Mouse (Mus musculus) olfactory bulb, adult 2 months (tissue): ENCODE data around the gene Gm28048. TPM values are rescaled to one million over a fixed set of nuclear protein-coding genes. Genes with fewer than 3 reads are reported as not detected.

Source experiments
- H3K27ac ChIP-seq: fragments of 200-500 bp; 2 replicates; pipeline ENCODE4 v1.5.1; 2012; ENCODE audit warnings: low read depth, low read length; ENCODE audit not compliant: insufficient read depth
- H3K4me1 ChIP-seq: fragments of 200-500 bp; 2 replicates; pipeline ENCODE4 v1.6.1; 2012; ENCODE audit warnings: low read length; ENCODE audit not compliant: control insufficient read depth, insufficient read depth
- H3K4me3 ChIP-seq: fragments of 200-500 bp; 2 replicates; pipeline ENCODE4 v1.5.1; 2012; ENCODE audit warnings: mild to moderate bottlenecking, low read depth, low read length, moderate library complexity; ENCODE audit not compliant: insufficient read depth
- CTCF ChIP-seq: fragments of 200-500 bp; IDR thresholded peaks from 2 replicates; pipeline ENCODE4 v1.5.1; 2012; ENCODE audit warnings: low read depth, mild to moderate bottlenecking, low read length, moderate library complexity; ENCODE audit not compliant: insufficient read depth
- POLR2A ChIP-seq: fragments of 200-500 bp; IDR thresholded peaks from 2 replicates; pipeline ENCODE4 v1.6.1; 2012; ENCODE audit warnings: mild to moderate bottlenecking, low read depth, low read length, moderate library complexity; ENCODE audit not compliant: insufficient read depth
- WGBS: fragments of 180-500 bp; shearing (Covaris S2); methylation state at CpG from one replicate; pipeline ENCODE4 v1.1.7; 2018; 5-methylcytosine and 5-hydroxymethylcytosine counted together
- polyA plus RNA-seq: library from polyadenylated mRNA; stranded (reverse); fragments of >200 nt; gene quantifications from 2 replicates; pipeline ENCODE4 v1.2.4, GENCODE M21; 2012; ENCODE audit warnings: low replicate concordance; ENCODE audit not compliant: missing spikeins, insufficient read depth, insufficient read length

Gm28048 gene
- polyA plus RNA-seq, 1 experiment = not detected

GRCm38 (mm10) chr11:22808040-22808439 lies 173.8 kb downstream of the Gm28048 start:
- TF ChIP-seq POLR2A (no peak), CTCF (no peak)
- Histone ChIP-seq H3K4me1 (no peaks in the 10 kb centered on the region), H3K27ac (no peak overlapping the region), H3K4me3 (no peak overlapping the region)

GRCm38 (mm10) chr11:22805171-22805570 lies 176.7 kb downstream of the Gm28048 start:
- Histone ChIP-seq H3K27ac (no peak overlapping the region), H3K4me1 (peaks cover 2% of the 10 kb centered on the region), H3K4me3 (no peak overlapping the region)
- TF ChIP-seq CTCF (no peak), POLR2A (no peak)
- WGBS = 84% methylated on average over 1 of the region's 1 CpGs

GRCm38 (mm10) chr11:22799987-22800424 lies 181.9 kb downstream of the Gm28048 start:
- 27% methylated on average over 9 of the region's 9 CpGs for WGBS
- H3K27ac ChIP-seq = no peak overlapping the region
- no peak overlapping the region for H3K4me3 ChIP-seq
- TF ChIP-seq POLR2A = no peak
- no peak for TF ChIP-seq CTCF
- H3K4me1 ChIP-seq = peaks cover 10% of the 10 kb centered on the region

GRCm38 (mm10) chr11:22798916-22799315 lies 183.0 kb downstream of the Gm28048 start:
- no peak for TF ChIP-seq POLR2A
- no peak for TF ChIP-seq CTCF
- WGBS = 90% methylated on average over 5 of the region's 5 CpGs
- no peak overlapping the region for H3K27ac ChIP-seq
- H3K4me1 ChIP-seq = peaks cover 10% of the 10 kb centered on the region
- no peak overlapping the region for H3K4me3 ChIP-seq

GRCm38 (mm10) chr11:22794734-22795133 lies 187.2 kb downstream of the Gm28048 start:
- 81% methylated on average over 1 of the region's 1 CpGs for WGBS
- TF ChIP-seq CTCF = no peak
- no peak for TF ChIP-seq POLR2A
- Histone ChIP-seq H3K27ac (no peak overlapping the region), H3K4me3 (no peak overlapping the region), H3K4me1 (peaks cover 4% of the 10 kb centered on the region; the same call in 1 of the 2 replicates)

GRCm38 (mm10) chr11:22793881-22794203 lies 188.0 kb downstream of the Gm28048 start:
- TF ChIP-seq CTCF = no peak
- TF ChIP-seq POLR2A = no peak
- Histone ChIP-seq H3K4me3 (no peak overlapping the region), H3K27ac (no peak overlapping the region), H3K4me1 (no peaks in the 10 kb centered on the region)
- WGBS = 95% methylated on average over 1 of the region's 1 CpGs

- H3K4me1 ChIP-seq = no peaks in the 10 kb centered on the region
- no peak overlapping the region for H3K4me3 ChIP-seq
- WGBS = 91% methylated on average over 3 of the region's 3 CpGs
- TF ChIP-seq CTCF (no peak), POLR2A (no peak)
- H3K27ac ChIP-seq = no peak overlapping the region
Observed at GRCm38 (mm10) chr11:22793176-22793880, 188.6 kb downstream of the Gm28048 start.

- 94% methylated on average over 1 of the region's 1 CpGs for WGBS
- Histone ChIP-seq H3K4me1 (no peaks in the 10 kb centered on the region), H3K27ac (no peak overlapping the region), H3K4me3 (no peak overlapping the region)
- TF ChIP-seq CTCF (no peak), POLR2A (no peak)
Observed at GRCm38 (mm10) chr11:22792149-22792548, 189.7 kb downstream of the Gm28048 start.

GRCm38 (mm10) chr11:22791726-22792125 lies 190.2 kb downstream of the Gm28048 start:
- H3K4me3 ChIP-seq = no peak overlapping the region
- no peak for TF ChIP-seq CTCF
- TF ChIP-seq POLR2A = no peak
- no peak overlapping the region for H3K27ac ChIP-seq
- 91% methylated on average over 5 of the region's 5 CpGs for WGBS
- H3K4me1 ChIP-seq = no peaks in the 10 kb centered on the region

- WGBS = 94% methylated on average over 2 of the region's 2 CpGs
Observed at GRCm38 (mm10) chr11:22787833-22788232, 194.1 kb downstream of the Gm28048 start.

More at GRCm38 (mm10) chr11:22787833-22788232, 194.1 kb downstream of the Gm28048 start:
- TF ChIP-seq CTCF (no peak), POLR2A (no peak)
- H3K27ac ChIP-seq = no peak overlapping the region
- H3K4me3 ChIP-seq = no peak overlapping the region
- no peaks in the 10 kb centered on the region for H3K4me1 ChIP-seq

Other genes starting within 250 kb of the Gm28048 start
- not detected in 2 replicates for gene B3gnt2, start 121.1 kb downstream of the Gm28048 start, polyA plus RNA-seq
- not detected in 2 replicates for gene Zrsr1, start 10.1 kb downstream of the Gm28048 start, polyA plus RNA-seq
- gene Commd1, start 292 bp upstream of the Gm28048 start, polyA plus RNA-seq = not detected in 2 replicates
- not detected in 2 replicates for gene Cct4, start 8.4 kb upstream of the Gm28048 start, polyA plus RNA-seq
- not detected in 2 replicates for gene Fam161a, start 25.4 kb upstream of the Gm28048 start, polyA plus RNA-seq